Mouse (Mus musculus) lung, embryonic 15.5 days (tissue): Measurements from ENCODE around the gene Mpz. TPM values are rescaled to one million over a fixed set of nuclear protein-coding genes. Genes with fewer than 3 reads are reported as not detected.

Experiments used
- ATAC-seq: fragments of 200-750 bp; cut with Nextera tagmentation; 2 replicates; pipeline ENCODE4 v1.8.0; 2017; ENCODE audit warnings: moderate number of reproducible peaks, borderline replicate concordance; ENCODE audit not compliant: low FRiP score, low TSS enrichment; ENCODE audit errors: extremely low read depth
- H3K27ac ChIP-seq: fragments of 300-500 bp; sonication (generic); 2 replicates; pipeline ENCODE4 v1.5.1; 2015; ENCODE audit warnings: moderate library complexity, mild to moderate bottlenecking, inconsistent platforms
- H3K27me3 ChIP-seq: fragments of 300-500 bp; sonication (generic); 2 replicates; pipeline ENCODE4 v1.6.1; 2015; ENCODE audit warnings: inconsistent platforms
- H3K36me3 ChIP-seq: fragments of 300-500 bp; sonication (generic); 2 replicates; pipeline ENCODE4 v1.6.1; 2015; ENCODE audit warnings: inconsistent platforms
- H3K4me1 ChIP-seq: fragments of 300-500 bp; sonication (generic); 2 replicates; pipeline ENCODE4 v1.6.1; 2015; ENCODE audit warnings: inconsistent platforms
- H3K4me2 ChIP-seq: fragments of 300-500 bp; sonication (generic); 2 replicates; pipeline ENCODE4 v1.6.1; 2015; ENCODE audit warnings: inconsistent platforms, mild to moderate bottlenecking, moderate library complexity
- H3K4me3 ChIP-seq: fragments of 300-500 bp; sonication (generic); 2 replicates; pipeline ENCODE4 v1.5.1; 2015; ENCODE audit warnings: mild to moderate bottlenecking, inconsistent platforms
- H3K9ac ChIP-seq: fragments of 300-500 bp; sonication (generic); 2 replicates; pipeline ENCODE4 v1.6.1; 2015; ENCODE audit warnings: inconsistent platforms
- H3K9me3 ChIP-seq: fragments of 300-500 bp; sonication (generic); 2 replicates; pipeline ENCODE4 v1.6.1; 2016; ENCODE audit warnings: inconsistent platforms
- WGBS: fragments of 180-500 bp; shearing (Covaris S2); methylation state at CpG from one replicate; pipeline ENCODE4 v1.1.7; 2015; 5-methylcytosine and 5-hydroxymethylcytosine counted together
- polyA plus RNA-seq: library from polyadenylated mRNA; unstranded; fragments of >200 nt; fragmentation: Nextera tagmentation; extraction: Ambion mirVana; gene quantifications from 2 replicates; pipeline ENCODE4 v1.2.1, GENCODE M21; 2015

Mpz gene
- polyA plus RNA-seq, 1 experiment from 2014 or later = 1.0 TPM

GRCm38 (mm10) chr1:171209409-171209808 lies 58.9 kb downstream of the Mpz start:
- H3K27ac ChIP-seq = no peak overlapping the region
- no peak overlapping the region for H3K4me2 ChIP-seq
- H3K4me3 ChIP-seq = no peak overlapping the region
- no peaks in the 10 kb centered on the region for H3K4me1 ChIP-seq
- H3K9me3 ChIP-seq = no peaks in the 10 kb centered on the region
- H3K27me3 ChIP-seq = 0 out of 2 replicates have a peak, but pooled peaks cover 4% of the 10 kb centered on the region
- no peak for ATAC-seq
- H3K9ac ChIP-seq = no peak overlapping the region
- H3K36me3 ChIP-seq = no peaks in the 10 kb centered on the region
- WGBS = 15% methylated on average over 4 of the region's 4 CpGs

Other genes with a start within 250 kb of the Mpz start
- not detected in 2 replicates for gene Fcrlb, start 237.8 kb upstream of the Mpz start, polyA plus RNA-seq
- gene Fcrla, start 223.1 kb upstream of the Mpz start, polyA plus RNA-seq = 0.14 TPM in 1 of 2 replicates, not detected in the other
- gene Fcgr2b, start 174.2 kb upstream of the Mpz start, polyA plus RNA-seq = 2.8 and 3.7 TPM in 2 replicates
- gene Fcgr4, start 131.8 kb upstream of the Mpz start, polyA plus RNA-seq = 0.42 and 0.66 TPM in 2 replicates
- gene Fcgr3, start 85.8 kb upstream of the Mpz start, polyA plus RNA-seq = 13.2 and 15.1 TPM in 2 replicates
- gene Cfap126, start 36.8 kb upstream of the Mpz start, polyA plus RNA-seq = 7.2 and 8.3 TPM in 2 replicates
- 256 and 267 TPM in 2 replicates for gene Sdhc, start 108 bp upstream of the Mpz start, polyA plus RNA-seq
- gene Pcp4l1, start 45.6 kb downstream of the Mpz start, polyA plus RNA-seq = 5.0 and 5.9 TPM in 2 replicates
- gene Nr1i3, start 63.3 kb downstream of the Mpz start, polyA plus RNA-seq = 0.20 and 0.33 TPM in 2 replicates
- 34.9 and 35.4 TPM in 2 replicates for gene Tomm40l, start 71.8 kb downstream of the Mpz start, polyA plus RNA-seq
- gene Apoa2, start 74.3 kb downstream of the Mpz start, polyA plus RNA-seq = 9.5 and 38.1 TPM in 2 replicates
- gene Fcer1g, start 83.7 kb downstream of the Mpz start, polyA plus RNA-seq = 46.3 and 46.7 TPM in 2 replicates
- 7.4 and 9.6 TPM in 2 replicates for gene Adamts4, start 99.7 kb downstream of the Mpz start, polyA plus RNA-seq
- 241 and 266 TPM in 2 replicates for gene Ndufs2, start 100.7 kb downstream of the Mpz start, polyA plus RNA-seq
- gene B4galt3, start 119.6 kb downstream of the Mpz start, polyA plus RNA-seq = 81.2 and 87.2 TPM in 2 replicates
- gene Ppox, start 130.5 kb downstream of the Mpz start, polyA plus RNA-seq = 49.3 and 50.6 TPM in 2 replicates
- 84.4 and 89.7 TPM in 2 replicates for gene Usp21, start 137.3 kb downstream of the Mpz start, polyA plus RNA-seq
- 105 and 109 TPM in 2 replicates for gene Ufc1, start 144.3 kb downstream of the Mpz start, polyA plus RNA-seq
- gene Dedd, start 178.4 kb downstream of the Mpz start, polyA plus RNA-seq = 49.5 and 50.5 TPM in 2 replicates
- gene Nit1, start 194.9 kb downstream of the Mpz start, polyA plus RNA-seq = 38.3 and 42.6 TPM in 2 replicates
- 83.8 and 91.3 TPM in 2 replicates for gene Pfdn2, start 195.0 kb downstream of the Mpz start, polyA plus RNA-seq
- 2.1 and 2.6 TPM in 2 replicates for gene Klhdc9, start 210.1 kb downstream of the Mpz start, polyA plus RNA-seq
- 5.1 and 7.3 TPM in 2 replicates for gene Nectin4, start 219.4 kb downstream of the Mpz start, polyA plus RNA-seq
- 2.2 and 3.4 TPM in 2 replicates for gene Arhgap30, start 238.2 kb downstream of the Mpz start, polyA plus RNA-seq